Mouse (Mus musculus) cerebellum, postnatal 14 days (tissue): ENCODE data around the gene 6430550D23Rik.

Source experiments
- DNase-seq, 2 experiments: peaks; one replicate each; pipeline ENCODE4 v3.0.0; 2021; ENCODE audit warnings: mixed read lengths in 2 of 2

The 6430550D23Rik gene

DNA sequence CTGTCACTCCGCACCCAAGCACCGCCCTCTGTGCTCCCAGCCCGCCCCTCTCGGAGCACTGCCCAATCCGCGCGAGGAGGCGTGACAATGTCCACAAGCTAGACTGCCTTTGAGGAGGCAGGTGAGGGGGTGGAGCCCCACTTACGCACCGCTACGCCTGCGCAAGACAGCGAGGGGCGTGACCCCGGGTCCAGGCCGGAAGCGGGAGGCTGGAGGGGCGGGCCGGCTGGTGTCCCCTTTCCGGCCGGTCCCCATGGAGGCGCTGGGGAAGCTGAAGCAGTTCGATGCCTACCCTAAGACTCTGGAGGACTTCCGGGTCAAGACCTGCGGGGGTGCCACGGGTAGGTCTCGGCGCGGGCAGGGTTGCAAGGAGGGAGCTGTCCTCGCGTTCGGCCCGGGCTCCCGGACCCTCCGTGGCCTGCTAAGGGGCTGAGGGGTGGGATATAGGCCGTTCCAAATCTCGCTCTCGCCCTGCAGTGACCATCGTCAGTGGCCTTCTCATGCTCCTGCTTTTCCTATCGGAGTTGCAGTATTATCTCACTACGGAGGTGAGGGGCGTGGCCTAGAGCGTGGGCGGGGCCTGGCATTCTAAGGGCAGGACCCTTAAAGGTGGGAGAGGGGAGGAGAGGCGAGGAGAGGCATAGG, at the start of gene 6430550D23Rik, which contains the start of gene Ergic3:
Gene 6430550D23Rik (minus strand): TSS at position 90 of the 645 bp plus-strand sequence.
Gene Ergic3 (plus strand): TSS at position 158 of the 645 bp plus-strand sequence.
- DNase-seq = peak; percentile 98 to 99

DNA sequence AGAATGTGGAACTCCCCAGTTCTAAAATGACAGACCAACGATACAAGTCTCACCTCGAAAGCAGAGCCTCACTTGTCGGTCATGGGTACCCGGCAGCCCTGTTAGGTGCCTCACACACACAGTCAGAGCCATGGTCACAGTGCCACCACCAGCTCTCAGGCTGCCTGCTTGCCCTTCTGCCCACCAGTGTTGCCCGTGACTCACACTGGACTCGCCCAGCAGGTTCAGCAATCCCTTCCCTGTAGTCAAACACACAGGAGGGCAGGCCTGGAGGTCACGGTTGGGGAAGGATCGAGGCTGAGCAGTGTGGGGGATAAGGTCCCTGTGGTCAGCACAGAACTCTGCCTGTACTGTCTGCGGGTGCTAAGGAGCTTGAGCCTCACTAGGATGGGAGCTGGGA, 45.0 kb upstream of the 6430550D23Rik start, which contains the start of gene Fer1l4:
Gene Fer1l4 (minus strand): TSS at position 132 of the 400 bp plus-strand sequence.
- DNase-seq = no peak

DNA sequence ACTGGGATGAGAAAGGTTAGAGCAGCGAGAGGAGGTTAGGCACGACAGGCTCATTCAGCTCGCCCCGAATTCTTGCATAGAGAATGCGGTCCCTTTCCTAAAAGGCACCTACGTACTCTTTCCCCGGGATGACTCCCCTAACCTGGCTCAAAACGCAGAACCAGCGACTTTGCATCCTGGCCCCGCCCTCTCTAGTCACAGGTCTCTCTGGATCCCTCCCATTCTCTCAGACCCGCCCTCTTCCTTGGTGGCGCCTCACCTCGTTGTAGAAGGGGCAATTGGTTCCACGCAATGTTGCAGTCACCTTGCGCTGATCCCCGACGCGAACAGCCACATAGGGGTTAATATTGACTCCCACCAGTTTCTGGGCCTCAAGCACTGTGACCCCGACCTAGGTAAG, 40.2 kb upstream of the 6430550D23Rik start:
- no peak for DNase-seq

DNA sequence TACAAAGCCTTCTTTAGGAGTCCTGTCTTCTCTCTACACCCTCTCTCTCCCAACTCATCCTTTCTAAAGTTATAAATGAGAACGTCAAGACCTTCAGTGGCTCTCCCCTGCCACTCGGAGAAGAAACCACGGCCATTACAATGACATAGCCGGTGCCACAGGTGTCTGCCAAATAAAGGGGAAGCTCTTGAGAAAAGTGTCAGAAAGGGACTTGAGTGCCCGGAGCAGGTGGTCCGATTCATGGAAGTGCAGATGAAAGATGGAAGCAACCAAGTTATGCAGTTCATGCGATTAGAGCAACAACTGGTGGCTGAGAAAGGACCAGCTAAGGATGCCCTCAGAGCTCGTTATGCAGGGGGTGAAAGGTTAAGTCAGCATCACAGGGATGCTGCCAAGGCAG, 35.1 kb upstream of the 6430550D23Rik start:
- DNase-seq = no peak

DNA sequence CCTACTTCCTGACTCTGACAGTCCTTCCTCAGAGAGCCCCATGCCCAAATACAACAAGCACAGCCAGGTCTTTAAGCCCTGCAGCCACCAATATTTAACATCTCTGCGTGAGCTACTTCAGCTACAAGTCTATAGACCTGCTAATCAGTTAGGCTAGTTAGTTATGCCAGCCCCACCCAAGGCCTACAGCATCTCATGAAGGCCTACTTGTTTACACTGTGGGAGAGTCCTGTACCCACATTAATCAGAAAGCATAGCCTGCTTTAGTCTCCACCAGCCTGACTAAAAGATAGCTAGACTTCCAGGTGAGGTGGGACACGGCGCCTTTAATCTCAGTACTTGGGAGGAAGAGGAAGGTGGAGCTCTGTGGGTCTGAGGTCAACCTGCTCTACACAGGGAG, 31.6 kb upstream of the 6430550D23Rik start:
- no peak for DNase-seq

DNA sequence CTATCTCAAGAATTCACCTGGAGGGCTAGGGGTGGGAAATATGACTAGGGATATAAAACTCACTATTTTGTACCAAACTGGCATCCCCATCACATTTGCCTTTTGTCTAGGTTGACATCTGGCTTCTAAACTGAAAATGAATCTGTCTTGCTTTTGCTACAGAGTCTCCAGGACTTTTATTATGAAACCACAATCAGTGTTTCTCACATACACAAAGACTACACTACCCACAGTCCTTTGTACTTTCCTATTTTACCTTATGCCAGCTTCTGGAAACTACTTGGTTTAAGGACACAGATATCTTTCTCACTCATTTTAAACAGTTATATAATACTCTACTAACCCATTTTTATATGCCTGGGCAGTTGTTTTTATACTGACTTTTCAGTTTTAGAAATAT, 17.7 kb upstream of the 6430550D23Rik start:
- no peak for DNase-seq

DNA sequence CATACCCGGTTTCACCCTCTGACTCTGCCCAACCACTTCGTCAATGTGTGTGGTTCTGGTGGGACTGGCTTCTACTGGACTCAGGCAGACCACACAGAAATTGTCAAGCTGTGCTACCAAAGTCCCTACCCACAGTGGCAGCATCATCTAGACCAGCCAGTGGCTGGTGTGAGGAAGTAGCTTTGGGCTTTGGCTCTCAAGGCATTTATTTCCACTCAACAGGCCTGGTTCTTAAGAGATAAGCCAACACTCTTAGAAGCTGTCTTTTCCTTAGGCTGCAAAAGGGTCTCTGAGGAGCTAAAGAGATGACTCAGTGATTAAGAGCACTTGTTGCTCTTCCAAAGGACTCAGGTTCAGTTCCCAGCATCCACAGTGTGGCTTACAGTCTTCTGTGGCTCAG, 14.0 kb upstream of the 6430550D23Rik start:
- DNase-seq = no peak

DNA sequence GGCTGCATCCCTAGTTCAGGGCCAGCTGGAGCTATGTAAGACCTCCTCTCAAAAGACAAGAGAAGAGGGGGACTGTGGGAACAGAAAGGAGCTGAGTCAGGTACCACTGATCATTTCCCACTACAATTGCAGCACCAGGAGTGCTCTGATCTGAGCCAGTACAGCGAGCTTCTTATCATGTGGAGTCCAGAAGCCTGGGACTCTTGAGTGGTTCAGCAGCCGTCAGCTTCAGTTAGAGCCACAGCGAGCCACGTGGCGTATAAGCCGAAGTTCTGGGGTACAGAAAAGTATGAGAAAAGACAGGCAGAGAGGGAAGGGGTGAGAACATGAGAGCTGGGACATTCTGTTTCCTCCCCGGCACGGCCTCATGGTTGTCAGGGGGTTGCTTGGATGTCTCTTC, 13.4 kb upstream of the 6430550D23Rik start:
- DNase-seq = no peak

DNA sequence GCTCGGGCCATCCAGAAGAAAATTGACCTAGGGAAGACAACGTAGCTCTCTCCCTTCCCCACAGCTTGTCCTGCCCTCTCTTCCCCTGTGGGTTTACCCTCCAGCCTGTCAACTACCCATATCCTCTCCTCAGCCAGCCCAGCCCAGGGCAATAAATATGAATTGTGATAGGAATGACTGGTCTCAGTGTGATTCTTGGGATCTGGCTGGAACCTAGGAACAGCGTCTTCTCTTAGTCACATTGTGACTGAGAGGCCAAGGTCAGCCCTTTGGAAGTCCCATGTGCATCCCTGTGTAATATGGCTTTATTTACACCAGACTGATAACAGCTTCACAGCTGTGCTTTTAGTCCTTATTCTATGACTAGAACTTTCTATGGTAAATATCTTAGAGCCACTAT, 10.3 kb upstream of the 6430550D23Rik start:
- DNase-seq = no peak

DNA sequence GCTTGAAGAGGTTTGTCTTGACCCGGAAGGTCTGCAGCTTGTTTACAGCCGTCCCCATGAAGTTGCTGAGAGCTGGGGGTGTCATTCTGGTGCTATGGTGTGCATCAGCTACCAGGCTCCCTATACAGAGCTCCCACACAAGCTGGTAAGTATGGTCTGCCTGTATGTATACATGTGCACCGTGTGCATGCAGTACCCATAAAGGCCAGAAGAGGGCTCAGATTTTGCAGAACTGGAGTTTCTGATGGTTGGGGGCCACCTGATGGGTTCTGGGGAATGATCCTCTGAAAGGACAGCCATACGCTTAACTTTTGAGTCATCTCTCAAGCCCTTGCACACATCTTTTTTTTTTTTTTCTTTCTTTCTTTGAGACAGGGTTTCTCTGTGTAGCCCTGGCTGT, 2.4 kb downstream of the 6430550D23Rik start:
- DNase-seq = peak in 1 of 2 experiments; percentile 58

DNA sequence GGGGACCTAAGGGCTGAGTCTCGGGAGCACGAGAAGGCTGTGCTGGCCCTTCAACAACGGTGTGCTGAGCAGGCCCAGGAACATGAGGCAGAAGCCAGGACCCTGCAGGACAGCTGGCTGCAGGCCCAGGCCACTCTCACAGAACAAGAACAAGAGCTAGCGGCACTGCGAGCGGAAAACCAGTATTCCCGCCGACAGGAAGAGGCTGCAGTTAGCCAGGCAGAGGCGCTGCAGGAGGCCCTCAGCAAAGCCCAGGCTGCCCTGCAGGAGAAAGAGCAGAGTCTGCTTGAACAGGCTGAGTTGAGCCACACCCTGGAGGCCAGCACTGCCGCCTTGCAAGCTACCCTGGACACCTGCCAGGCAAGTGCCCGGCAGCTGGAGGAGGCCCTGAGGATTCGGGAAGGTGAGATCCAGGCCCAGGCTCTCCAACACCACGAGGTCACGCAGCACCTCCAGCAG, 15.9 kb downstream of the 6430550D23Rik start:
- DNase-seq = peak; percentile 98 to 99

DNA sequence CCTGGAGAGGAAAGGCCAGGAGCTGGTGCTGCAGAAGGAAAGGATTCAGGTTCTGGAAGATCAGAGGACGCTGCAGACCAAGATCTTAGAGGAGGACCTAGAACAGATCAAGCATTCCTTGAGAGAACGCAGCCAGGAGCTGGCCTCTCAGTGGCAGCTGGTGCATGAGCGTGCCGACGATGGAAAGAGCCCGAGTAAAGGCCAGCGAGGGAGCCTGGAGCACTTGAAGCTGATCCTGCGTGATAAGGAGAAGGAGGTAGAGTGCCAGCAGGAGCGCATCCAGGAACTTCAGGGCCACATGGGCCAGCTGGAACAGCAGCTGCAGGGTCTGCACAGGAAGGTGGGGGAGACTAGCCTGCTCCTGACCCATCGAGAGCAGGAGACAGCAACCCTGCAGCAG, 16.6 kb downstream of the 6430550D23Rik start:
- DNase-seq = peak; percentile 59 to 69

DNA sequence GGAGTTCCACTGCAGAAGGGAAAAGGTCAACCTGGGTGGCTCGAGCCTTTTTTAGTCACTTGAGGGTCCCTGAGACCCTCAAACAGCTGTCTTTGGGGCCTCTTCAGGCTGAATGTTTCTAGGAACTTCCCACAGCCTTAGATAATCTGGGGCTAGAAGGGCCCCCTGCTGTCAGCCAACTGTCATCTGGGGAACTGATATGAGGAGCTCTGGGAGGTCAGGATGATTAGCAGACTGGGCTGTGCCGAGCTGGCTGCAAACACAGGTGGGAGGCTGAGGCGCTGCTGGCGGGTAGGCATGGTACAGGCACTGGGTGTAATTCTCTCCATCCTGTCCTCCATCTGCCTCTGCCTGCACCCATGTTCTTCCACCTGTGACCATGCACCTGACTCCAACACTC, 18.7 kb downstream of the 6430550D23Rik start:
- peak; percentile 67 to 71 for DNase-seq

DNA sequence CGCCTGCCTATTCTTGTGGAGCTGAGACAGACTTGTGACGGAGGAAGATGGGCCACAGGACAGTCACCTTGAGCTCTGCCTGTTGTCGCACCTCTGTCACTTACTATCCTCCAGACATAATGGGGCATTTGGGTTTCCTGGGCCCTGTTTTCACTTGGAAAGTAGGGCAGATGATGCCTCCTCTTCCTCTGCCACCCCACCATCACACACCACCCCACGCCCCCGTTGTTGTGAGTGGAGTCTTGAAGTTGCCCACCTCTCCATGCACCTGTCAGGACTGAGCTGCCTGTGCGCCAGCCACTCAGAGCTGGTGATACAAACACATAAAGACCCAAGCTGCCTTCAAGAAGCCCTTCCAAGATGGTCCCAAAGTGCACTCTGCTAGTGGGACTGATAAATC, 20.6 kb downstream of the 6430550D23Rik start:
- DNase-seq = no peak

DNA sequence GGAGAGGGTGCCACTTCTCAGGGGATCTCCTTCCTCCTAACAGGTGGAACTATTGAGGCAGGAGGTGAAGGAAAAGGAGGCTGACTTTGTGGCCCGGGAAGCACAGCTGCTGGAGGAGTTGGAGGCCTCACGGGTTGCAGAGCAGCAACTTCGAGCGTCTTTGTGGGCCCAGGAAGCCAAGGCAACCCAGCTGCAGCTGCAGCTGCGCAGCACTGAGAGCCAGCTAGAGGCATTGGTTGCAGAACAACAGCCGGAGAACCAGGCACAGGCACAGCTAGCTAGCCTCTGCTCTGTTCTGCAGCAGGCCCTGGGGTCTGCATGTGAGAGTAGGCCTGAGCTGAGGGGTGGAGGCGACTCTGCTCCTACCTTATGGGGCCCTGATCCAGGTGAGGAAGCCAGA, 22.0 kb downstream of the 6430550D23Rik start:
- DNase-seq = no peak

DNA sequence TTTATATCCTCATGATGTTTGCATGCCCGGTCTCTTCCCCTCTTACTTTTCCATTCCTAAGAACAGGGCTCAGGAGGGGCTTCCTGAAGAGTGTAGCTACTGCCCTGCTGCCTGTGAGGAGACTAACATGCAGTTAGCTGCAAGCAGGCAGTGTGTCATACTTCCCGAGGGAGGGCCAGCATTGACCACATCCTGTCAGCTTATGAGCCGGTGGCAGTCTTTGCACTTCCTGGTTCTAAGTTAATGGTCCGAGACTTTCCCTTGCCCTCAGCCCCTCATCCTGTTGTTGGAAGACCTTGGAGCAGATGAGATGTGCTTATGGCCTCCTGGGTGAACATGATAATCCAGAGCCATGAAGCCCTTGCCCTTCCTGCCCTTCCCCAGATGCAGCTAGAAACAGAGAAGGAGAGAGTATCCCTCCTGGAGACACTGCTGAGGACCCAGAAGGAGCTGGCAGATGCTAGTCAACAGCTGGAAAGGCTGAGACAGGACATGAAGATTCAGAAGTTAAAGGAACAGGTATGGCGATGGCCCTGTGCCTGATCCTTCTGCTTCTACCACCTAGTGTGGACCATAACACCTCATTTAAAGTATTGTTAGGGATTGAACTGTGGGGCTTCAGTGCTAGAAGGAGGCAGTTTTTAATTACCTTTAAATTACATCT, 28.3 kb downstream of the 6430550D23Rik start:
- no peak for DNase-seq

DNA sequence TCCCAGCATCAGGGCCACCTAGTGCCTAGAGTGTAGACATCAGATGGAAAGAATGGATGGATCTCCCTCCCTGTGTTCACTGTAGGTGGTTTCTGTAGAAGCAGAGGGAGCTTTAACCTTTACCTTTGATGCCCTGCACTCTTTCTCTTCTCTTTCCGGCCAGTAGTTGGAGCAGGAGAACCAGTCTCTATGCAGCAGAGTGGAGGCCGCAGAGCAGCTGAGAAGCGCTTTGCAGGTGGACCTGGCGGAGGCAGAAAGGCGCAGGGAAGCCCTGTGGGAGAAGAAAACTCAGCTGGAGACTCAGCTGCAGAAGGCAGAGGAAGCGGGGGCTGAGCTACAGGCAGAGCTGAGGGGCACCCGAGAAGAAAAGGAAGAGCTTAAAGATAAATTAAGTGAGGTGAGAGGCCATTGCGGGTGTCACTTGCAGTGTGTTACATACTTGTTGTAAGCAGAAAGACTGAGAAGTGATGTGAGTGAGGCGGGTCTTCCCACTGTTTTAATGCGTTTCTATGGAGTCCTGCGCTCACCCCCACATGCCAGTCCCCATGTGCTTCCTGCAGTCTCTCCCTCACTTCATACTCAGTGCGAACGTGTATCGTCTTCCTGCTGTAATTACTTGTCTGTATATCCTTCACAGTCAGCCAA, 33.6 kb downstream of the 6430550D23Rik start:
- no peak for DNase-seq

DNA sequence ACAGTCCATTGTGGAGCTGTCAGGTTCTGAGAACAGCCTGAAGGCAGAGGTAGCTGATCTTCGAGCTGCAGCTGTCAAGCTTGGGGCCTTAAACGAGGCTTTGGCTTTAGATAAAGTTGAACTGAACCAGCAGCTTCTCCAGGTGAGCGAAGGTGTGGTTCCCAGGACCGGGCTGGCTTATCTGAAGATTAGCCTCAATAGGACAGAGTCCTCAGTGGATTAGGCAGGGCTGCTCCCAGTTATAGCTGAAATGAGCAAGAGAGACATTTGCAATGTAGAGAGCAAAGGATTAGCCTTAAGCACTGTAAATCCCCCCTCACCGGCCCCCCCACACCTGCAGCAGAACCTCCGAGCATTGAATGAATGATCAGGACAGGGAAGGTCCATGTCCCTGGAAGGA, 34.4 kb downstream of the 6430550D23Rik start:
- no peak for DNase-seq

DNA sequence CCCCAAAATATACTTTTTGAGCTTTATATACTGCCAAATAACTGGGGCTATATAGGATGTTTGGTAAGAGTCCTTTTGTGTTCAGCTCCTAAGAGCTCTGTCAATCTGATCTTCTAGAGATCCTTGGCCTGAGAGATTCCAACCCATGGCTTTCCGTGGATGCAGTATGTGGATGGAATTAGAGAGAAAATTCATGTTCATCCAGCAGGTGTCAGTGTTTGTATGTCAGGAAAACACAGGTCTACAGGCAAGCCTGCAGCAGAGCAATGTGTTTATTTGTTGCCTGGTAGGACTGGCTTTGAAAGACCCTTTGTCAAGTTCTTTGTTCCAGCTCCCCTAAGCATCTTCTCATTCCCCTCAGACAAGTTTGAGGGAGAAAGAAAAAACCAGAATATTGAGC, 44.8 kb downstream of the 6430550D23Rik start:
- DNase-seq = peak; percentile 61 to 76

DNA sequence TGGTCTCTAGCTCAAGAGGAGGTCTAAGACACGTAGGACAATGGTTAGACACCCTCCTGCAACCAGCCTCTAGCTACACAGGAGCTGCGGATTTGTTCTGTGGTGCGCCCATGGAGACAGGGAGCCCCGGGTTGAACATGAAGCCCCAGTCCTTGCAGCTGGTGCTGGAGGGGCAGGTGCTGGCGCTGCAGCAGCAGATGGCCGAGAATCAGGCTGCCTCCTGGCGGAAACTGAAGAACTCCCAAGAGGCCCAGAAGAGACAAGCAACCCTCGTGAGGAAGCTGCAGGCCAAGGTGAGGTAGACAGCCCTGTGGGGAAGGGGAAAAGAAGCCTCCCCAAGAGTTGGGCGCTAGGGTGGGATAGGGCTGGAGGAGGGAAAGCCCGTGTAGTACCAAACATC, 45.9 kb downstream of the 6430550D23Rik start:
- DNase-seq = peak in 1 of 2 experiments; percentile 14

DNA sequence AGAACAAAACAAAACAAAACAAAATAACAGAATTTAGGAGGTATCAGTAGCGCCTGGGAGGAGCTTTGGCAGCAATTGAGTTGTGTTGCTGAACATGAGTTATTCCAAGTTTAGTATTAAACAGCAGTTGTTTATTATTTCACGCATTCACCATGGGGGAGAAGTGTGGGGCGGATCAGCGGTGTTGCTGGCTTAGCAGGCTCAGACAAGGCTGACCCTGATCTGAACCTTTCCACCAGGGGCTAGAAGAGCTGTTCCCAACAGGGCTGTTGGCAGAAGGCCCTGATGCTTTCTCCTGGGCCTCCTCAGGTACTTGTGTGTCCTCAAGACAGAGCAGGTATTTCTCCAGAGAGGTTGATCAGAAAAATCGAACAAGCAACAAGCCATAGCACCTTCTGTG, 47.8 kb downstream of the 6430550D23Rik start:
- DNase-seq = no peak

DNA sequence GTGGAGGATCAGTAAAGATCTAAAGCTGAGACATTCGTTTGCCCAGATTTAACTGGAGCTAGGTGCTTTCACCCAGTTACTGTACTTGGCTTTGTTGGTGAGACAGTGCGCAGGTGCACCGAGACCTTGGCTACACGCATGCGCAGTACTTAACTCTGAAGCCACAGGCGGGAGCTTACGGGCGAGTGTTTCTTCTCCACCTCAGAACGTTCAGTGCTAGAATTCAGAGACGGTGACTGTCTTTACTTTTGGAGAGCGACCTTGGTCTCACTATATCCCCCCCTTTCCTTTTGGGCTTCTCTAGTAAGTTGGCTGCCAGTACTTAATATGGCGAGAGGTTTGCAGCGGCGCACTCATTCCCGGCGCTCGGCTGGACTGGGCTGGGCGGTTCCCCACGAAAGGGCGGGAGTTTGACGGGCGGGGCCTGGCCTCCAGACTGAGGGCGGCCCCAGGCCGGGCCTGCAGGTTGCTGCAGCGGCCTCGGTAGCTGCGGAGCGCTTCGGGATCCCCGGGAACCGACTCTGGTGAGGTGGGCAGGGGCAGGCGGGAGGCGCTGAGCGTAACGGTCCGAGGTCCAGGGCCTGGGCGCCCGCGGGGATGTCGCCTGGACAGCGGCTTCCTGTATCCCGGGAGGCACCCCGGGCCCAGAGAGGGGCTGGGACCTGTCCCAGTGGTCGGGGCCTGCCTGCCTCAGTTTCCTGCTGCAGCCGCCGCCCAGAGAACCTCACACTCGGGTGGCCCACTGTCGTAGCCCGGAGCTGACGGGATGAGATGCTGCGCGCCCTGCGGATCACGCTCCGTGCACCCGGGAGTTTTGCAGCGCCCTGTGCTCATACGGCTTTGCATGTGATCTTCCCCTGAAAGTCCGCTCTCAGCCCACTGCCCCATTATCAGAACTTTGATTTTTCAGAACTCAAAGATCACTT, 51.4 kb downstream of the 6430550D23Rik start, which contains the start of gene Cep250:
Gene Cep250 (plus strand): TSS at position 325 of the 926 bp plus-strand sequence.
- peak; percentile 92 to 93 for DNase-seq

DNA sequence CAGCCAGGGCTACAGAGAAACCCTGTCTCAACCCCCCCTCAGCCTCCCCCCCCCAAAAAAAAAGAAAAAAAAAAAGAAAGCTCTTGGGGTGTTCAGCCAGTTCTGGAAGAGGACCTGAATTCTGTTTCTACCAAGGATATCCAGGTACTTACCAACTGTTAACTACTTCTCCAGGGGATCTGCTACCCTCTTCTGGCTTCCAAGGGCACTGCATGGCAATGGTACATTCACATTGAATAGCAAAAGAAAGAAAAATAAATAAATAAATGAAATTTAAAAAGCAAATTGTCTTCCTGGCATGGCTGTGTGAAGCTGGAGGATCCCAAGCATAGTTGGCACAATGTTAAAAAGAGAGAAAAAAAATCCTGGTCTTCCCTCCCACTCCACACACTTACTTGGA, 55.8 kb downstream of the 6430550D23Rik start:
- DNase-seq = peak; percentile 80 to 87
